Mouse (Mus musculus): ENCODE data around the gene Chrnb1. TPM values are rescaled to one million over a fixed set of nuclear protein-coding genes. Genes with fewer than 3 reads are reported as not detected.

The Chrnb1 gene
- 1.9 TPM for total RNA-seq (2023)

GRCm38 (mm10) chr11:69795168-69795982 is at the start of gene Chrnb1:
TSS of gene Chrnb1 (minus strand) at chr11:69795943.

GRCm38 (mm10) chr11:69837952-69838713 is 42.4 kb upstream of the Chrnb1 start, which contains the start of gene Tmem256:
TSS of gene Tmem256 (plus strand) at chr11:69838514.

GRCm38 (mm10) chr11:69837604-69837951 is 41.8 kb upstream of the Chrnb1 start, which contains the start of gene Nlgn2:
TSS of gene Nlgn2 (minus strand) at chr11:69837784.

GRCm38 (mm10) chr11:69822080-69822479 is 26.3 kb upstream of the Chrnb1 start, which contains the start of gene Spem1:
TSS of gene Spem1 (minus strand) at chr11:69822180.

GRCm38 (mm10) chr11:69818365-69818764 is 22.6 kb upstream of the Chrnb1 start, which contains the start of gene Spem2:
TSS of gene Spem2 (minus strand) at chr11:69818465.

GRCm38 (mm10) chr11:69815155-69815554 is 19.4 kb upstream of the Chrnb1 start, which contains the start of gene Gm39566:
TSS of gene Gm39566 (minus strand) at chr11:69815298.

GRCm38 (mm10) chr11:69804972-69805909 is 9.5 kb upstream of the Chrnb1 start, which contains the start of gene Tmem102:
TSS of gene Tmem102 (minus strand) at chr11:69805624.

GRCm38 (mm10) chr11:69801379-69801977 is 5.7 kb upstream of the Chrnb1 start, which contains the start of gene Fgf11:
TSS of gene Fgf11 (minus strand) at chr11:69801857.

GRCm38 (mm10) chr11:69765221-69766125 is 30.3 kb downstream of the Chrnb1 start, which contains the start of gene Zbtb4:
TSS of gene Zbtb4 (plus strand) at chr11:69765912.

GRCm38 (mm10) chr11:69761868-69762267 is 33.9 kb downstream of the Chrnb1 start, which contains the start of gene Slc35g3:
TSS of gene Slc35g3 (minus strand) at chr11:69761968.

GRCm38 (mm10) chr11:69758478-69758970 is 37.2 kb downstream of the Chrnb1 start, which contains the start of gene Polr2a:
TSS of gene Polr2a (minus strand) at chr11:69758637.

Other genes starting within 250 kb of the Chrnb1 start
- 0.59 TPM for gene Dnah2, start 246.8 kb downstream of the Chrnb1 start, total RNA-seq (2023)
- gene Efnb3, start 235.7 kb downstream of the Chrnb1 start, total RNA-seq (2023): 0.23 TPM
- 7.5 TPM for gene Wrap53, start 215.7 kb downstream of the Chrnb1 start, total RNA-seq (2023)
- 112 TPM for gene Trp53, start 215.6 kb downstream of the Chrnb1 start, total RNA-seq (2023)
- 0.91 TPM for gene Atp1b2, start 190.0 kb downstream of the Chrnb1 start, total RNA-seq (2023)
- not detected for gene Shbg, start 178.0 kb downstream of the Chrnb1 start, total RNA-seq (2023)
- gene Sat2, start 173.9 kb downstream of the Chrnb1 start, total RNA-seq (2023): not detected
- 64.1 TPM for gene Fxr2, start 163.0 kb downstream of the Chrnb1 start, total RNA-seq (2023)
- gene Sox15, start 140.6 kb downstream of the Chrnb1 start, total RNA-seq (2023): 0.70 TPM
- gene Mpdu1, start 133.3 kb downstream of the Chrnb1 start, total RNA-seq (2023): 70.5 TPM
- 9.1 TPM for gene Cd68, start 129.8 kb downstream of the Chrnb1 start, total RNA-seq (2023)
- 715 TPM for gene Eif4a1, start 123.5 kb downstream of the Chrnb1 start, total RNA-seq (2023)
- gene Senp3, start 113.9 kb downstream of the Chrnb1 start, total RNA-seq (2023): 110 TPM
- gene Tnfsf13, start 110.2 kb downstream of the Chrnb1 start, total RNA-seq (2023): not detected
- gene Tnfsf12, start 100.1 kb downstream of the Chrnb1 start, total RNA-seq (2023): 0.76 TPM
- not detected for gene Tnfsfm13, start 99.8 kb downstream of the Chrnb1 start, total RNA-seq (2023)
- gene Polr2a, start 37.3 kb downstream of the Chrnb1 start, total RNA-seq (2023): 169 TPM
- not detected for gene Slc35g3, start 34.0 kb downstream of the Chrnb1 start, total RNA-seq (2023)
- 52.5 TPM for gene Zbtb4, start 30.0 kb downstream of the Chrnb1 start, total RNA-seq (2023)
- gene Fgf11, start 5.9 kb upstream of the Chrnb1 start, total RNA-seq (2023): not detected
- not detected for gene Tmem102, start 9.7 kb upstream of the Chrnb1 start, total RNA-seq (2023)
- not detected for gene Gm39566, start 19.4 kb upstream of the Chrnb1 start, total RNA-seq (2023)
- gene Spem2, start 22.5 kb upstream of the Chrnb1 start, total RNA-seq (2023): not detected
- not detected for gene Spem1, start 26.2 kb upstream of the Chrnb1 start, total RNA-seq (2023)
- 2.8 TPM for gene Nlgn2, start 41.8 kb upstream of the Chrnb1 start, total RNA-seq (2023)
- gene Tmem256, start 42.6 kb upstream of the Chrnb1 start, total RNA-seq (2023): 14.5 TPM
- gene Plscr3, start 50.4 kb upstream of the Chrnb1 start, total RNA-seq (2023): 10.6 TPM
- not detected for gene Tnk1, start 62.8 kb upstream of the Chrnb1 start, total RNA-seq (2023)
- gene Tmem95, start 82.1 kb upstream of the Chrnb1 start, total RNA-seq (2023): not detected
- 1.00 TPM for gene Kctd11, start 85.5 kb upstream of the Chrnb1 start, total RNA-seq (2023)
- gene Acap1, start 99.6 kb upstream of the Chrnb1 start, total RNA-seq (2023): 384 TPM
- gene 2810408A11Rik, start 105.0 kb upstream of the Chrnb1 start, total RNA-seq (2023): 1.1 TPM
- 46.9 TPM for gene Neurl4, start 105.1 kb upstream of the Chrnb1 start, total RNA-seq (2023)
- gene Gps2, start 117.9 kb upstream of the Chrnb1 start, total RNA-seq (2023): 146 TPM
- gene Eif5a, start 126.0 kb upstream of the Chrnb1 start, total RNA-seq (2023): 275 TPM
- not detected for gene Ybx2, start 139.9 kb upstream of the Chrnb1 start, total RNA-seq (2023)
- gene Slc2a4, start 152.2 kb upstream of the Chrnb1 start, total RNA-seq (2023): 0.62 TPM
- gene Cldn7, start 168.8 kb upstream of the Chrnb1 start, total RNA-seq (2023): not detected
- gene Ctdnep1, start 185.2 kb upstream of the Chrnb1 start, total RNA-seq (2023): 69.6 TPM
- gene Elp5, start 186.6 kb upstream of the Chrnb1 start, total RNA-seq (2023): 35.0 TPM
- gene Gabarap, start 195.2 kb upstream of the Chrnb1 start, total RNA-seq (2023): 187 TPM
- gene Phf23, start 199.8 kb upstream of the Chrnb1 start, total RNA-seq (2023): 50.0 TPM
- 26.9 TPM for gene Dvl2, start 204.7 kb upstream of the Chrnb1 start, total RNA-seq (2023)
- gene Acadvl, start 219.5 kb upstream of the Chrnb1 start, total RNA-seq (2023): 57.5 TPM
- 38.6 TPM for gene Dlg4, start 221.0 kb upstream of the Chrnb1 start, total RNA-seq (2023)